Mouse (Mus musculus): ENCODE results near the gene Jazf1. TPM values are rescaled to one million over a fixed set of nuclear protein-coding genes. Genes with fewer than 3 reads are reported as not detected.

Gene Jazf1
- polyA plus RNA-seq, 1 experiment from 2014 or later, result 56.4 TPM

DNA sequence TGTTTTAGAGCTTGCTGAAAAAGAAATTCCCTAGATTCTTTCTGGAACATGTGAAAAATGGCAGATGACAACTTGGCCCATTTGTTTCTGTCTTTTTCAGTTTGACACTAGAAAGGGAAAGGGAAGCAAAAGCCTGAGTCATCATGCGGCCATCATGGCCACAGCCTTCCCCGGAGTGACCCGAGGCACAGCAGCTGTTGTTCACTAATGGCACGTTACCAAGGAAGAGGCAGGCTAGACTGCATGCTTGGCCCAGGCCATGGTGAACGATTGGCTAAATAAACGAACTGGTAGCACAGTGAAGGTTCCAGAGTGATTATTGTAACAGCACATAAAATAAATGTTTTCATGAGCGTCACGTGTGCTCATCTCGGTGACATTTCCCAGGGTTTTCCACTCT lies 114.0 kb downstream of the Jazf1 start:
- 62% methylated on average over 9 of the region's 9 CpGs for WGBS
- Histone ChIP-seq H3K27me3 (replicated peaks; ENCODE audit: control insufficient read depth, insufficient read depth, low read length) (no peaks in the 10 kb centered on the region), H3K4me2 (ENCODE audit: low read length) (no peak overlapping the region), H3K36me3 (ENCODE audit: control insufficient read depth, insufficient read depth, low read length) (no peaks in the 10 kb centered on the region), H3K9ac (ENCODE audit: low read depth, low read length) (no peak overlapping the region), H3K27ac (ENCODE audit: low read depth, low read length) (no peak overlapping the region; the same call in 1 of the 2 replicates), H3K4me3 (ENCODE audit: low read length) (no peak overlapping the region), H3K9me3 (ENCODE audit: control insufficient read depth, low read length) (no peaks in the 10 kb centered on the region), H3K4me1 (ENCODE audit: control insufficient read depth, insufficient read depth, low read depth, low read length) (peaks cover 9% of the 10 kb centered on the region)
- no peak for ATAC-seq

- peak; percentile 60 for ATAC-seq
- Histone ChIP-seq H3K27me3 (replicated peaks; ENCODE audit: control insufficient read depth, insufficient read depth, low read length) (no peaks in the 10 kb centered on the region), H3K36me3 (ENCODE audit: control insufficient read depth, insufficient read depth, low read length) (no peaks in the 10 kb centered on the region), H3K4me1 (ENCODE audit: control insufficient read depth, insufficient read depth, low read depth, low read length) (peaks cover 9% of the 10 kb centered on the region), H3K4me3 (ENCODE audit: low read length) (no peak overlapping the region), H3K9ac (ENCODE audit: low read depth, low read length) (no peak overlapping the region), H3K4me2 (ENCODE audit: low read length) (no peak overlapping the region), H3K9me3 (ENCODE audit: control insufficient read depth, low read length) (no peaks in the 10 kb centered on the region), H3K27ac (ENCODE audit: low read depth, low read length) (no peak overlapping the region)
- WGBS, result 36% methylated on average over 8 of the region's 8 CpGs
These were observed 115.9 kb downstream of the Jazf1 start for GRCm38 (mm10) chr6:52952526-52952900.

DNA sequence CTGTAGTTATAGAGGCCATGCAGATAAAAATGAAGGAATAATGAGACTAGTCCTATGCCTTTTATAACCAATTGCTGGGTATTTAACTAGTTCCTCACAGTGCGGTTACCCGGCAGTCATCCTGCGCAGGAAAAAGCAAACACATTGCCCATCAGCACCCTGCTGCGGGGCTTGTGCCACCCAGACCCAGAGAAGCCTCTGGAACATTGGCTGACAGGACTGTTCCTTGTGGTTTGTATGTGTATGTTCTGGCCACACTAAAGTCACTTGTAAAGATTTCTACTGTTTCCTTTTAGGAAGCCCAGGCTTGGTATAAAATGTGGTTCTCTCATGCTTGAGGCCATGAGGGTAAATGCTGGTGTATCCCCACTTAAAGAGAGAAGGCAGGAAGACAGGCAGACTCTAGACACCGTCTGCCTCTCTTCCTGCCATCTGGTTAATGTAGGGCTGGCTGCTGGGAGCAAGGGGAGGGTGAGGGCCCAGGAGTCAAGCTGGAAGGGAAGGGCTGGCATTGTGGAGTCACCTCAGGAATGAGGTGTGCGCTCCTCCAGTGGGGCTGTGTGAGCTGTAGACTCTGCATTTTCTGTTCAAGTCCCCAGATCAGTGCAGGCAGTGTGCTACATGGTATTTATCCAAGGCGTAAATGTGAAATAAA lies 116.4 kb downstream of the Jazf1 start:
- no peaks in the 10 kb centered on the region for H3K9me3 ChIP-seq (ENCODE audit: control insufficient read depth, low read length)
- H3K4me2 ChIP-seq (ENCODE audit: low read length), result no peak overlapping the region
- ATAC-seq, result peak; percentile 51; the same call in 1 of the 2 replicates
- H3K9ac ChIP-seq (ENCODE audit: low read depth, low read length), result no peak overlapping the region
- 76% methylated on average over 7 of the region's 7 CpGs for WGBS
- H3K4me1 ChIP-seq (ENCODE audit: control insufficient read depth, insufficient read depth, low read depth, low read length), result peaks cover 9% of the 10 kb centered on the region
- no peaks in the 10 kb centered on the region for H3K27me3 ChIP-seq (replicated peaks; ENCODE audit: control insufficient read depth, insufficient read depth, low read length)
- no peak overlapping the region for H3K4me3 ChIP-seq (ENCODE audit: low read length)
- no peaks in the 10 kb centered on the region for H3K36me3 ChIP-seq (ENCODE audit: control insufficient read depth, insufficient read depth, low read length)
- H3K27ac ChIP-seq (ENCODE audit: low read depth, low read length), result no peak overlapping the region

GRCm38 (mm10) chr6:52950371-52950770 lies 118.1 kb downstream of the Jazf1 start:
- no peak for ATAC-seq
- peaks cover 9% of the 10 kb centered on the region for H3K4me1 ChIP-seq (ENCODE audit: control insufficient read depth, insufficient read depth, low read depth, low read length)
- 72% methylated on average over 5 of the region's 5 CpGs for WGBS
- H3K9ac ChIP-seq (ENCODE audit: low read depth, low read length), result no peak overlapping the region
- no peak overlapping the region for H3K4me3 ChIP-seq (ENCODE audit: low read length)
- H3K4me2 ChIP-seq (ENCODE audit: low read length), result no peak overlapping the region
- no peaks in the 10 kb centered on the region for H3K27me3 ChIP-seq (replicated peaks; ENCODE audit: control insufficient read depth, insufficient read depth, low read length)
- no peaks in the 10 kb centered on the region for H3K36me3 ChIP-seq (ENCODE audit: control insufficient read depth, insufficient read depth, low read length)
- H3K9me3 ChIP-seq (ENCODE audit: control insufficient read depth, low read length), result no peaks in the 10 kb centered on the region
- no peak overlapping the region for H3K27ac ChIP-seq (ENCODE audit: low read depth, low read length)

DNA sequence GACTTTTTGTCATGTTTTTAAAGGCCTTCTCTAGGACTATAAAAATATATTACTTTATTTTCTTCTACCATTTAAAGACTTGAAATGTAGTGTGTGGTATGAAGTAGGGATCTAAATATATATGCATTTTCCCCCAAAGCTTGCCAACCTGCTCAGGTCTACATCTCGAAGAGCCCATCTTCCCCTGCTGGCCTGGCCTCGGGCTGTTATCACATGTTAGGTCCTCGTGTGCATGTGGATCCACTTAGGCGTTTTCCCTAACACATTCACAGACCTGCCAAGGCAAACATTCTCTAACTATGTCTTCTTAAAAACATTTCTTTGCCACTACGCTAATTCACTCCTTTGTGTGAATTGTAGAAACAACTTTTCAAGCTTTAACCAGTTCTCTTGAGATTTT lies 125.9 kb downstream of the Jazf1 start:
- no peaks in the 10 kb centered on the region for H3K27me3 ChIP-seq (replicated peaks; ENCODE audit: control insufficient read depth, insufficient read depth, low read length)

DNA sequence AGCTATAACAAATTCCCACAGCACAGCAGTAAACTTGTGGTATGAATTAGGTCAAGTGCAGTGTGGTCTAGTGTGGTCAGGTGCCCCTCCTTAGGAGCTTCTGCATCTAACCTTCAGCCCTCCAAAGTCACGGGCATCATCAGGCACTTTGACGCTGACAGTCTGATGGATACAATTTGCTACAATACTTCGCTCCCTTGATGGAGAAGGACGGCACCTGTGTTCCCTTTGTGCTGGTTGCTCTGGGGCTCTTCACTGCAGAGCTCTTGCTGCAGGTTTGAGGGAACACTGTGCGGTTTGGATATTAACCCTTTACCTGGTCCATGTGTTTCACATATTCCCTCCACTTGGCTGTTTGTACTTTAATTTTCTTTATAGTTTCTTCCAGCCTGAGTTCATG lies 126.3 kb downstream of the Jazf1 start:
- WGBS, result 86% methylated on average over 5 of the region's 5 CpGs
- ATAC-seq, result no peak

More for the DNA sequence above, 125.9 kb downstream of the Jazf1 start:
- no peak for ATAC-seq
- H3K27ac ChIP-seq (ENCODE audit: low read depth, low read length), result no peak overlapping the region
- H3K4me3 ChIP-seq (ENCODE audit: low read length), result no peak overlapping the region
- no peaks in the 10 kb centered on the region for H3K36me3 ChIP-seq (ENCODE audit: control insufficient read depth, insufficient read depth, low read length)
- no peak overlapping the region for H3K4me2 ChIP-seq (ENCODE audit: low read length)
- no peak overlapping the region for H3K9ac ChIP-seq (ENCODE audit: low read depth, low read length)
- no peaks in the 10 kb centered on the region for H3K9me3 ChIP-seq (ENCODE audit: control insufficient read depth, low read length)
- no peaks in the 10 kb centered on the region for H3K4me1 ChIP-seq (ENCODE audit: control insufficient read depth, insufficient read depth, low read depth, low read length)
- 84% methylated on average over 5 of the region's 5 CpGs for WGBS

DNA sequence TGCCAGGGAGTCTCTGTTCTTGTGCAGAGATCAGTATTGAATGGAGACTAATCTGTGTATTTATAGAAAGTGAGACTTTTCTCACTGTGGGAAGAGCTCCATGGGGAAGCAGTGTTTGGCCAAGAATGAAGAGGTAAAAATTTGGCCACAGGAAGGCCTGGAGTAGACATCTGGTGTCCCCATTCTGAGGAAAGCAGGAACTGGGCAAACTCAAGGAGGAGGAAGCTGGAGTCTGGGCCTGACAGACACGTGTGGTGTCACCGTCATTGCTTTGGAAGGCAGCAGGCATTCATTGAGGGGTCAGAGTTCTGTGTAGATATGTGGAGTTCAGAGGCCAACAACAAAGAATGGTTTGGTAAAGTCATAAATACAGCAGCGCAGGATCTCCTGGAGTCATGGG lies 130.5 kb downstream of the Jazf1 start:
- WGBS, result 52% methylated on average over 3 of the region's 3 CpGs

More for the DNA sequence above, 126.3 kb downstream of the Jazf1 start:
- H3K36me3 ChIP-seq (ENCODE audit: control insufficient read depth, insufficient read depth, low read length), result no peaks in the 10 kb centered on the region
- H3K9ac ChIP-seq (ENCODE audit: low read depth, low read length), result no peak overlapping the region
- H3K4me2 ChIP-seq (ENCODE audit: low read length), result no peak overlapping the region
- no peak overlapping the region for H3K4me3 ChIP-seq (ENCODE audit: low read length)
- H3K27me3 ChIP-seq (replicated peaks; ENCODE audit: control insufficient read depth, insufficient read depth, low read length), result no peaks in the 10 kb centered on the region
- H3K27ac ChIP-seq (ENCODE audit: low read depth, low read length), result no peak overlapping the region
- H3K4me1 ChIP-seq (ENCODE audit: control insufficient read depth, insufficient read depth, low read depth, low read length), result no peaks in the 10 kb centered on the region
- no peaks in the 10 kb centered on the region for H3K9me3 ChIP-seq (ENCODE audit: control insufficient read depth, low read length)

DNA sequence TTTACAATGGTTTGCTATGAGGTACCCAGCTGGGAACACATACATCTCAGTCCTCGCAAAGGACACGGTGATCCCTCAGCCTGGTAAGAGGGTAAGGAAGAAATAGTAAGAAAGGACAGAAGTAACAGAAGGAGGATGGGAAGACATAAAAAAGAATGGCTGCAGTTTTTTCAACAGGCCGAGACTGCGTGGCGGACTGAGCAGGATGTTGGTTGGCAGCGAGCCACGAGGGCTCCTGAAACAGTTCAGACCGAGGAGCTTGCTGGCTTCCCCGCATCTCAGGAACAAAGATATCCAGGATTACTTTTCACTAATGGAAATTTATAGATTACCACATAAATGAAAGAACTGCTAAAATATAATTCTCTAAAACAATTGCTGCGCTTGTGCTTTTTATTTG lies 131.4 kb downstream of the Jazf1 start:
- no peak overlapping the region for H3K4me2 ChIP-seq (ENCODE audit: low read length)
- H3K27ac ChIP-seq (ENCODE audit: low read depth, low read length), result no peak overlapping the region
- no peaks in the 10 kb centered on the region for H3K9me3 ChIP-seq (ENCODE audit: control insufficient read depth, low read length)
- no peaks in the 10 kb centered on the region for H3K27me3 ChIP-seq (replicated peaks; ENCODE audit: control insufficient read depth, insufficient read depth, low read length)
- 53% methylated on average over 10 of the region's 10 CpGs for WGBS
- no peaks in the 10 kb centered on the region for H3K36me3 ChIP-seq (ENCODE audit: control insufficient read depth, insufficient read depth, low read length)
- H3K4me1 ChIP-seq (ENCODE audit: control insufficient read depth, insufficient read depth, low read depth, low read length), result peaks cover 2% of the 10 kb centered on the region; the same call in 1 of the 2 replicates
- no peak overlapping the region for H3K9ac ChIP-seq (ENCODE audit: low read depth, low read length)
- H3K4me3 ChIP-seq (ENCODE audit: low read length), result no peak overlapping the region
- no peak for ATAC-seq

More for the DNA sequence above, 130.5 kb downstream of the Jazf1 start:
- no peak overlapping the region for H3K9ac ChIP-seq (ENCODE audit: low read depth, low read length)
- no peaks in the 10 kb centered on the region for H3K27me3 ChIP-seq (replicated peaks; ENCODE audit: control insufficient read depth, insufficient read depth, low read length)
- H3K27ac ChIP-seq (ENCODE audit: low read depth, low read length), result no peak overlapping the region
- H3K4me3 ChIP-seq (ENCODE audit: low read length), result no peak overlapping the region
- H3K4me2 ChIP-seq (ENCODE audit: low read length), result no peak overlapping the region
- H3K36me3 ChIP-seq (ENCODE audit: control insufficient read depth, insufficient read depth, low read length), result no peaks in the 10 kb centered on the region
- no peaks in the 10 kb centered on the region for H3K4me1 ChIP-seq (ENCODE audit: control insufficient read depth, insufficient read depth, low read depth, low read length)
- H3K9me3 ChIP-seq (ENCODE audit: control insufficient read depth, low read length), result no peaks in the 10 kb centered on the region
- no peak for ATAC-seq

GRCm38 (mm10) chr6:52934021-52934420 lies 134.4 kb downstream of the Jazf1 start:
- Histone ChIP-seq H3K4me2 (ENCODE audit: low read length) (no peak overlapping the region), H3K9me3 (ENCODE audit: control insufficient read depth, low read length) (no peaks in the 10 kb centered on the region), H3K36me3 (ENCODE audit: control insufficient read depth, insufficient read depth, low read length) (no peaks in the 10 kb centered on the region), H3K4me3 (ENCODE audit: low read length) (no peak overlapping the region), H3K27ac (ENCODE audit: low read depth, low read length) (0 out of 2 replicates have a peak overlapping the region, but pooled peaks have one; percentile 2), H3K27me3 (replicated peaks; ENCODE audit: control insufficient read depth, insufficient read depth, low read length) (no peaks in the 10 kb centered on the region), H3K4me1 (ENCODE audit: control insufficient read depth, insufficient read depth, low read depth, low read length) (peaks cover 2% of the 10 kb centered on the region; the same call in 1 of the 2 replicates), H3K9ac (ENCODE audit: low read depth, low read length) (no peak overlapping the region)
- 78% methylated on average over 6 of the region's 6 CpGs for WGBS
- ATAC-seq, result no peak

All from hindbrain, embryonic 16.5 days (tissue).